Mouse (Mus musculus) kidney, adult 9 months (tissue): ENCODE results near the gene Cftr.

ENCODE experiments used
- DNase-seq: peaks from one replicate; pipeline ENCODE4 v3.0.0; 2022

Gene Cftr

DNA sequence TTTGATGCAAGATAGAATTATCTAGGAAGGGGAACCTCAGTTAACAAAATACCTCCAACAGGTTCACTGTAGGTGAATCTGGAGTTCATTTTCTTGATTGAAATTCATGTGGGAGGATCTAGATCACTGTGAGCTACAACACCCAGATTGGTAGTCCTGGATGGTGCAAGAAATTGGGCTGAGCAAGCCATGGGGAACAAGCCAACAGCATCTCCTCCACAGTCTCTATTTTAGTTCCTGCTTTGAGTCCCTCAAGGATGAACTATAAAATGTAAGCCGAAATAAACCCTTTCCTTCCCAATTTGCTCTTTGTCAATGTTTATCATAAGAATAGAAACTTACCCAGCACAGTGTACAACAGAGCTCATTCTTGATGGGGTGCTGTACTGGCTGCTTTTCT is 152.5 kb downstream of the Cftr start:
- DNase-seq: no peak

DNA sequence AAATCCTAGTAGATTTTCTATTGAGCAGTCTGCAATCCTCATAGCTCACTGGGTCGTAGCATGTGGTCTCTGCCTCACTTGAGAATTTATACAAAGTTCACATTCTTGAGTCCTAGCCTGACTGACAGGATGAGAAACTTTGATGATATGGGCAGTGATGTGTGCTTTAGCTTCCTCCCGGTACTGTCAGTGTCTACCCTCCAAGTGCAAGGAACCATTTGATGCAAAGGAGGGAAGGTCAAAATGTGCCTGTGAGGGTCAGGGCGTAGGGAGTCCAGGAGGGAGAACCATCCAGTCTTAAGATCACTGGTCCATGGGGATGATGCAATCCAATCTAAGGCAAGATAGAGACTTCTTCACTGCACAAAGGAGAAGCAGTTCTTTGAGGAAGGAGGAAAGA is 164.9 kb downstream of the Cftr start:
- DNase-seq: no peak

- no peak for DNase-seq
These were observed 167.8 kb downstream of the Cftr start for GRCm38 (mm10) chr6:18338307-18338706.

- DNase-seq: no peak
These were observed 173.8 kb downstream of the Cftr start for GRCm38 (mm10) chr6:18344272-18344671.

- no peak for DNase-seq
These were observed 178.8 kb downstream of the Cftr start for GRCm38 (mm10) chr6:18349153-18349858.

DNA sequence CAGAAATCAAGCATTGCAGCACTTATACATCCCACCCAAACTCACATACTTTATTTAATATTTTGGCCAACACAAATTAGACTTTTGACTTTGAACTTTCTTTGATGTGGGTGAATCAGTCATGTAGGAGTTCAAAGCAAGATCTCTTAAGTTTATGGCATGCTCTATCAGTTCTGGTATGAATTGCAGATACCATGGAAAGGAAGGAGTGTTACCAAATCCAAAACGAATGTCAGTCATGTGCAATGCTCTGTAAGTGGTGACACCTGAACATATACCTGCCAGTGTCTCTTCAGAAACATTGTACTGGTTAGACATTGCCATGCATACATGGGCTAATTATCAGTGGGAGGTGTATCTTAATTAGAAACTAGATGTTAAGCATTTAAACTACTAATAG is 189.7 kb downstream of the Cftr start:
- DNase-seq: no peak

- DNase-seq: no peak
These were observed 190.5 kb downstream of the Cftr start for GRCm38 (mm10) chr6:18360955-18361354.

DNA sequence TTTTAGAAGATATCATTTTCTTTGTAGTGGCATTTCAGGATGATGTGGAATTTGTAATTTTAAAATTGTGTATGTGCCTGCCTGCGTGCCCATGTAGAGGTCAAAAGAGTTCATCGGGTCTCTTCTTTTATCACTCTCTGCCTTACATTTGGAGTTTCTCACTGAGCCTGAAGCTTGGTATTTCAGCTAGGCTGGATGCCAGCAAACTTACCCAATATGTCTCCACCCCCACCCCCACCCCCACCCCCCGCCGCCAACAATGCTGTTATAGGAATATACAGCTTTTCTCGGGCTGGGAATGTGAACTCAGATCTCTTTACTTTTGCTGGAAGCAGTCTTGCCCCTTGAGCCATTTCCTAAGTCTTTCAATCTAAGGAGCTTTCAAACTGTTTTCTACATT is 191.7 kb downstream of the Cftr start:
- no peak for DNase-seq

- DNase-seq: no peak
These were observed 198.6 kb downstream of the Cftr start for GRCm38 (mm10) chr6:18369054-18369453.

- no peak for DNase-seq
These were observed 199.2 kb downstream of the Cftr start for GRCm38 (mm10) chr6:18369723-18370122.
